Mouse (Mus musculus) activated CD4-positive, CD25-positive, alpha-beta regulatory T cell, adult 9 weeks (primary cell): Measurements from ENCODE around the gene Timm10b. TPM values are rescaled to one million over a fixed set of nuclear protein-coding genes. Genes with fewer than 3 reads are reported as not detected.

Experiments
- polyA plus RNA-seq: library from polyadenylated mRNA; unstranded; fragments of 100-300 nt; shearing (Covaris generic); gene quantifications from one replicate; pipeline ENCODE4 v1.2.1, GENCODE M21; 2017

Timm10b gene
- 218 TPM for polyA plus RNA-seq

DNA sequence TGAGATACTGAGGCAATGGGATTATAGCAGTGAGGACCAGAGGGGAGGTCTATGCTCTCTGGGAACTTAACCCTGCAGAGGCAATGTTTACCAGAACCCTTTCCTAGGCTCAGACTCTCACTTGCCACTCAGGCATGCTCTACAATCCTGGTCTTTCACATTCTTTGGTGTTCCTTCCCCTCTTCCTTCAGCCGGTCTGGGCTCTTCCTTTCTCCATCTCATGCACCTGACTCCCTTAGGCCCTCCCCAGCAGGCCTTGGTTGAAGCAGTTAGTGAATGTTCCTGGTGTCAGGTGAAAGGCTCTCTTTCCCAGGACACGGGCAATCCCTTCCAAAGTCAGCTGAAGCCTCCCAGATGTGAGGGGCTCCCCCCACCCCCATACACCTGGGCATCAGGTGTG lies at the start of gene Timm10b:
Gene Timm10b (plus strand): TSS at position 301 of the 400 bp plus-strand sequence.

DNA sequence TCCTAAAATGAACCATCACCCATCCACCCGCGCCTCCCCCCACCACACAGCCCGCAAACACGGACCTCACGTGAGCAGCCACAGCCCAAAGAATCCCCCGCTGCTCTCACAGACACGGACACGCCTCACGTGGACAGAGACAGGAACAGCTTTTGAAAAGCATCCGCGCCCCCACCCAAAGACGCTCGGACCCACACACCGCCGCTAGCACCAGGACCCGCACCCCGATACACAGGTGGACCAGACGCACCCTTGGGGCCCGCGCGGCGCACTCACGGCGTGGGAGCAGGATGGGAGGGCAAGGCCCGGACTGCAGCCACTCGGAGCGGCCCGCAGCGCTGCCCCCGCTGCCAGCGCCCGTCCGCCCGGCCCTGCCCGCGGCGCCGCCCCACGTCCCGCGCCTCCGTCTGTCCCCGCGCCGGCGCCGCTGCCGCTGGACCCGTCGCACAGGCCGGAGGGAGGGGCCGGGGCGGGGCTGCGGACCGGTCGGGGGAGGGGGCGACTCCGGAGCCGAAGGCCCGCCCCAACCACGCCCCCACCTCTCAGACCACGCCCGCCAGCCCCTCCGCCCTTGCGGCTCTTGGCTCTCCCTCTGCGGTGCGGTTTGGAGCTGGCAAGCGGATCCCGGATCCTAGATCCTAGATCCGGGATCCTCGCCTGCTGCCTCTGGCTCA lies 6.6 kb upstream of the Timm10b start, which contains the start of gene Trim3:
Gene Trim3 (minus strand): TSS at position 445 of the 674 bp plus-strand sequence.

DNA sequence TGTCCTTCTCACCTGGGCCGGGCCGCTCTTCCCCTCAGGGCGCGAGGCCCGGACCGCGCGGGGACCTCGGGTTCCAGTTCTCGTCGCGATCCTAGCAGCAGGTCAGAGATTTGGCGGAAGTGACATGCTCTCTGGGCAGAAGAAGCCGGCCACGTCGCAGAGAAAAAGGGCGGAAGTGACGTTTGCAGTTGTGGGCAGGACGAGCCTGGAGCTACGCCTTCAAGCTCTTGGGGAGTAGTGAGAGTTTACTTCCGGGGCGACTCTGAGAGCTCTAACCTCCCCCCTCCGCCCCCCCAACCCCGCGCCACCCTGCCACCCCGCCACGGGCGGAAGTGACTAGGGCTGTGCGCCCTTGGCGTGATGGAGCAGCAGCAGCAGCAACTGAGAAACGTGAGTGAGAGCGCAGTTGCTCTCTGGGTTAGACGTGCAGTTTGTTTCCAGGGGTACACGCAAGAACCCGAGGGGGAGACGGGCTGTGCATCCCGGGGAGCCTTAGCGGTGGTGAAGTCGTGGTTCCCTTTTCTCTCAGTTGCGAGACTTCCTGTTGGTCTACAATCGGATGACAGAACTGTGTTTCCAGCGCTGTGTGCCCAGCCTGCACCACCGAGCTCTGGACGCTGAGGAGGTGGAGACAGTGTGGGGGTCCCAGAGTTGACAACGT lies 507 bp downstream of the Timm10b start, which contains the start of the genes Arfip2 and Gm45799:
Gene Arfip2 (minus strand): TSS at position 184 of the 661 bp plus-strand sequence.
Gene Gm45799 (plus strand): TSS at position 320 of the 661 bp plus-strand sequence.

DNA sequence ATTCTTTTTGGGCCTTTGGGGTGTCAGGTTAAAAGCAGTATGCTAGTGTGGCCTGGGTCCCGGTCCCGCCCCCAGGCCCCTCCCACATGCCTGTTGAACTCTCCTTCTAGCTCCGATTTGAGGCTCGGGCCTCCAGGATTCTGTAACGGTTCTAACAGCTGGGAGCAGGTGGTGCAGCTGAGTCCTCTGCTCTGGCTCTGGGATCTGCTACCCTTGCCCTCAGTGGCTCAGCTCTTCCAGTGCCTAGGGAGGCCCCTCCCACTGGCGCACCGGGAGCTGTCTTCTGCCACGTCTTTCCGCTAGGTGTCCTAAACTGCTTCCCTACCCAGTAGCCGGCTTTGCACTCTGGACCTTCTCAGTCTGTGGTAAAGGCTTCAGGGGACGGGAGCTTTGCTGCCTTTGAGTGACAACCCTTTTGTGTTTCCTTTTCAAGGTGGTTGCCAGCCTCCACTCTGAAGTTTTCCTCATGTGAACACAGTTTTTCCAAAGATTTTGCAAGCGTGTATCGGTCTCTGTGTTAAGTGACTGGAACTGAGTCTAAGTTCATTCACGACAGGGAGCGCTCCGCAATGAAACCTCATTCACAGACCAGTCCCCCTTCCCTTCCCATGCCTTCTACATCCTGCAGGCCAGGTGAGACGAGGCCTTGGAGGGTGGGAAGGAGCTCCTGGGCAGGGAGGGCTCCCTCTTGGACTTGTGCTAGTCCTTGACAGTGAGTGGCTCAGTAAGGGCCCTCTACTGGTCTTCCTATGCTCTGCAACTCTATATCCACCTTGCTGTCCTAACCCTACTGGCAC lies 11.0 kb downstream of the Timm10b start, which contains the start of gene Dnhd1:
Gene Dnhd1 (plus strand): TSS at position 189 of the 797 bp plus-strand sequence.

Other genes with a start within 250 kb of the Timm10b start
- 32.5 TPM for gene Fam160a2, start 240.0 kb upstream of the Timm10b start, polyA plus RNA-seq
- not detected for gene Cnga4, start 235.5 kb upstream of the Timm10b start, polyA plus RNA-seq
- gene Cckbr, start 214.3 kb upstream of the Timm10b start, polyA plus RNA-seq = not detected
- gene Cavin3, start 157.8 kb upstream of the Timm10b start, polyA plus RNA-seq = not detected
- 48.2 TPM for gene Smpd1, start 85.7 kb upstream of the Timm10b start, polyA plus RNA-seq
- gene Apbb1, start 58.4 kb upstream of the Timm10b start, polyA plus RNA-seq = 7.1 TPM
- gene Hpx, start 39.9 kb upstream of the Timm10b start, polyA plus RNA-seq = not detected
- gene Trim3, start 6.5 kb upstream of the Timm10b start, polyA plus RNA-seq = 2.4 TPM
- 25.1 TPM for gene Arfip2, start 360 bp downstream of the Timm10b start, polyA plus RNA-seq
- 11.4 TPM for gene Gm45799, start 496 bp downstream of the Timm10b start, polyA plus RNA-seq
- gene Dnhd1, start 10.8 kb downstream of the Timm10b start, polyA plus RNA-seq = 2.2 TPM
- gene Ilk, start 96.5 kb downstream of the Timm10b start, polyA plus RNA-seq = 215 TPM
- gene Rrp8, start 97.3 kb downstream of the Timm10b start, polyA plus RNA-seq = 37.0 TPM
- gene Taf10, start 104.3 kb downstream of the Timm10b start, polyA plus RNA-seq = 18.6 TPM
- gene Tpp1, start 112.2 kb downstream of the Timm10b start, polyA plus RNA-seq = 127 TPM
- gene Dchs1, start 147.6 kb downstream of the Timm10b start, polyA plus RNA-seq = not detected
- gene Mrpl17, start 171.0 kb downstream of the Timm10b start, polyA plus RNA-seq = 160 TPM